In genomic region chr1:152587431-152587830, GRCm38 (mm10) we compare ENCODE assay signal across 31 mouse cellular contexts.
A peak's percentile ranks its signal among the peaks of the same experiment; 100 is the strongest.
DNase-seq lines count a peak whose midpoint lies in the region; ATAC-seq and TF ChIP-seq lines count a peak whose summit lies in the region.
"Had no signal": no experiment of that assay in that cellular context is flagged by ENCODE, and none has a peak within 500 bp of the region (broad histone marks: within the 10 kb centered on the region; RNA-seq: fewer than 3 reads in every experiment).

No protein-coding gene starts in this region.

- H3K27ac ChIP-seq in lung, embryonic 16.5 days (ENCODE audit: low read length) = peak overlapping the region; percentile 21; the same call in 1 of the 2 replicates
- peak overlapping the region; percentile 65 for H3K27ac ChIP-seq in embryonic facial prominence, embryonic 13.5 days
- H3K27ac ChIP-seq in limb, embryonic 14.5 days (replicated peaks; ENCODE audit: low read depth, low read length) = no peak overlapping the region
- no peak overlapping the region for H3K27ac ChIP-seq in kidney, adult 2 months (ENCODE audit: insufficient read depth, low read depth, low read length)
- H3K27ac ChIP-seq in intestine, postnatal 0 days (ENCODE audit: low read depth, low read length) = no peak overlapping the region
- H3K27ac ChIP-seq: forebrain, embryonic 13.5 days; heart, embryonic 13.5 days; hindbrain, embryonic 14.5 days; kidney, embryonic 15.5 days; left cerebral cortex, adult 2 months; liver, embryonic 12.5 days; macrophage had no signal

- H3K9me3 ChIP-seq in lung, embryonic 16.5 days (ENCODE audit: control insufficient read depth, low read length) = no peaks in the 10 kb centered on the region
- no peaks in the 10 kb centered on the region for H3K9me3 ChIP-seq in embryonic facial prominence, embryonic 13.5 days
- H3K9me3 ChIP-seq in limb, embryonic 14.5 days (ENCODE audit: control insufficient read depth, low read length) = no peaks in the 10 kb centered on the region
- H3K9me3 ChIP-seq in intestine, postnatal 0 days (ENCODE audit: control insufficient read depth) = no peaks in the 10 kb centered on the region
- H3K9me3 ChIP-seq: forebrain, embryonic 13.5 days; heart, embryonic 13.5 days; kidney, embryonic 15.5 days; liver, embryonic 12.5 days had no signal

- H3K4me2 ChIP-seq in lung, embryonic 16.5 days (ENCODE audit: low read depth, low read length) = no peak overlapping the region
- peak overlapping the region; percentile 39 for H3K4me2 ChIP-seq in embryonic facial prominence, embryonic 13.5 days
- H3K4me2 ChIP-seq in limb, embryonic 14.5 days (replicated peaks; ENCODE audit: low read depth, low read length, severe bottlenecking) = no peak overlapping the region
- H3K4me2 ChIP-seq in intestine, postnatal 0 days (replicated peaks; ENCODE audit: low read depth) = no peak overlapping the region
- H3K4me2 ChIP-seq: forebrain, embryonic 13.5 days; heart, embryonic 13.5 days; hindbrain, embryonic 14.5 days; kidney, embryonic 15.5 days; liver, embryonic 12.5 days; midbrain, embryonic 11.5 days had no signal

- H3K4me3 ChIP-seq in lung, embryonic 16.5 days (ENCODE audit: low read length) = no peak overlapping the region
- no peak overlapping the region for H3K4me3 ChIP-seq in embryonic facial prominence, embryonic 13.5 days
- no peak overlapping the region for H3K4me3 ChIP-seq in limb, embryonic 14.5 days (replicated peaks; ENCODE audit: low read length)
- no peak overlapping the region for H3K4me3 ChIP-seq in kidney, adult 2 months (ENCODE audit: insufficient read depth, low read depth, low read length)
- no peak overlapping the region for H3K4me3 ChIP-seq in intestine, postnatal 0 days (ENCODE audit: low read depth, low read length)
- H3K4me3 ChIP-seq: erythroblast, embryonic 14.5 days; forebrain, embryonic 13.5 days; heart, embryonic 13.5 days; kidney, embryonic 15.5 days; left cerebral cortex, adult 2 months; liver, embryonic 12.5 days had no signal

- no peaks in the 10 kb centered on the region; the same call in 1 of the 2 replicates for H3K36me3 ChIP-seq in lung, embryonic 16.5 days (ENCODE audit: control insufficient read depth, insufficient read depth, low read length)
- no peaks in the 10 kb centered on the region for H3K36me3 ChIP-seq in embryonic facial prominence, embryonic 13.5 days
- no peaks in the 10 kb centered on the region for H3K36me3 ChIP-seq in limb, embryonic 14.5 days (ENCODE audit: control insufficient read depth, insufficient read depth, low read length)
- H3K36me3 ChIP-seq in kidney, adult 2 months (ENCODE audit: control insufficient read depth, insufficient read depth, low read length) = peaks cover 7% of the 10 kb centered on the region
- peaks cover 8% of the 10 kb centered on the region; the same call in 1 of the 2 replicates for H3K36me3 ChIP-seq in intestine, postnatal 0 days (ENCODE audit: control insufficient read depth, insufficient read depth)
- H3K36me3 ChIP-seq: liver, embryonic 12.5 days had no signal

- H3K9ac ChIP-seq in lung, embryonic 16.5 days (ENCODE audit: low read length) = no peak overlapping the region
- H3K9ac ChIP-seq in embryonic facial prominence, embryonic 13.5 days = no peak overlapping the region
- no peak overlapping the region for H3K9ac ChIP-seq in limb, embryonic 14.5 days (ENCODE audit: low read depth, low read length, severe bottlenecking)
- no peak overlapping the region for H3K9ac ChIP-seq in intestine, postnatal 0 days (ENCODE audit: low read depth, low read length)
- H3K9ac ChIP-seq: forebrain, embryonic 13.5 days; heart, embryonic 13.5 days; hindbrain, embryonic 14.5 days; kidney, embryonic 15.5 days; liver, embryonic 12.5 days; liver, postnatal 0 days had no signal

- no peak for TF ChIP-seq POLR2A in limb, embryonic 14.5 days (IDR thresholded peaks at IDR 0.05; ENCODE audit: borderline replicate concordance, extremely low read depth, insufficient read depth, insufficient read length)
- no peak for TF ChIP-seq POLR2A in kidney, adult 2 months (IDR thresholded peaks at IDR 0.05; ENCODE audit: low read depth, low read length)

- H3K4me1 ChIP-seq in lung, embryonic 16.5 days (replicated peaks; ENCODE audit: control insufficient read depth, insufficient read depth, low read length) = peaks cover 23% of the 10 kb centered on the region
- H3K4me1 ChIP-seq in embryonic facial prominence, embryonic 13.5 days = peaks cover 52% of the 10 kb centered on the region
- peaks cover 26% of the 10 kb centered on the region for H3K4me1 ChIP-seq in limb, embryonic 14.5 days (ENCODE audit: control insufficient read depth, insufficient read depth, low read length)
- peaks cover 19% of the 10 kb centered on the region for H3K4me1 ChIP-seq in kidney, adult 2 months (ENCODE audit: control insufficient read depth, insufficient read depth, low read length)
- H3K4me1 ChIP-seq in intestine, postnatal 0 days (replicated peaks; ENCODE audit: control insufficient read depth, insufficient read depth, low read length) = no peaks in the 10 kb centered on the region; the same call in 1 of the 2 replicates

- no peak for TF ChIP-seq CTCF in kidney, adult 2 months (conservative IDR thresholded peaks at IDR 0.05; ENCODE audit: insufficient read depth, insufficient read length, low read depth, low read length)
- TF ChIP-seq CTCF in intestine, postnatal 0 days (IDR thresholded peaks at IDR 0.05; ENCODE audit: low read depth) = no peak

- 70% methylated on average over 3 of the region's 3 CpGs for WGBS in lung, embryonic 16.5 days
- WGBS in embryonic facial prominence, embryonic 13.5 days = 37% methylated on average over 3 of the region's 3 CpGs
- WGBS in limb, embryonic 14.5 days = 28% methylated on average over 3 of the region's 3 CpGs
- 76% methylated on average over 3 of the region's 3 CpGs for WGBS in kidney, adult 2 months
- WGBS in intestine, postnatal 0 days = 80% methylated on average over 3 of the region's 3 CpGs

- no peak for DNase-seq in lung, postnatal 36 days
- peak; percentile 36 for DNase-seq in forelimb bud, embryonic 11.5 days (ENCODE audit: low read depth, low spot score)
- DNase-seq in limb, embryonic 14.5 days (ENCODE audit: low spot score) = peak; percentile 49
- no peak for DNase-seq in kidney, adult 2 months
- DNase-seq: adrenal gland, postnatal 10 days; B cell, adult 2 months; cerebellum, adult 11-12 months; cerebellum, adult 9-11 months; embryo, embryonic 11 days; gastrocnemius, postnatal 36 days; heart, postnatal 10 days; kidney, adult 11 months; kidney, postnatal 25 days; liver, postnatal 0 days; thymus, postnatal 14 days had no signal

- no peaks in the 10 kb centered on the region for H3K27me3 ChIP-seq in lung, embryonic 16.5 days (ENCODE audit: control insufficient read depth, insufficient read depth, low read depth, low read length)
- H3K27me3 ChIP-seq in embryonic facial prominence, embryonic 13.5 days = no peaks in the 10 kb centered on the region
- H3K27me3 ChIP-seq in limb, embryonic 14.5 days (ENCODE audit: control insufficient read depth, insufficient read depth, low read length) = no peaks in the 10 kb centered on the region
- no peaks in the 10 kb centered on the region for H3K27me3 ChIP-seq in kidney, adult 2 months (replicated peaks; ENCODE audit: control insufficient read depth, insufficient read depth, low read length)
- no peaks in the 10 kb centered on the region for H3K27me3 ChIP-seq in intestine, postnatal 0 days (replicated peaks; ENCODE audit: control insufficient read depth, insufficient read depth, low read length)
- H3K27me3 ChIP-seq: CH12.LX; forebrain, embryonic 13.5 days; heart, embryonic 13.5 days; kidney, embryonic 15.5 days had no signal

- no peak for ATAC-seq in lung, embryonic 16.5 days (ENCODE audit: low read depth)
- no peak for ATAC-seq in embryonic facial prominence, embryonic 13.5 days (ENCODE audit: insufficient number of reproducible peaks, insufficient read depth, low FRiP score, low TSS enrichment, low read depth)
- ATAC-seq in limb, embryonic 14.5 days (ENCODE audit: low FRiP score, low read depth) = no peak
- no peak for ATAC-seq in megakaryocyte, adult 5-6 weeks (ENCODE audit: poor library complexity, severe bottlenecking)
- no peak for ATAC-seq in intestine, postnatal 0 days
- ATAC-seq: forebrain, embryonic 13.5 days; liver, embryonic 12.5 days; liver, postnatal 0 days; lung, postnatal 0 days; midbrain, embryonic 16.5 days had no signal

Comparison
In these comparisons a context has a peak if more than half of its experiments do, and no peak if none do; other contexts are left out.
1. H3K27ac ChIP-seq: peak in lung, embryonic 16.5 days (single experiment) and embryonic facial prominence, embryonic 13.5 days (single experiment); none in limb, embryonic 14.5 days (single experiment), kidney, adult 2 months (single experiment) and intestine, postnatal 0 days (single experiment).
2. DNase-seq: peak in forelimb bud, embryonic 11.5 days (single experiment) and limb, embryonic 14.5 days (single experiment); none in lung, postnatal 36 days (single experiment) and kidney, adult 2 months (single experiment).